In the genomic region with DNA sequence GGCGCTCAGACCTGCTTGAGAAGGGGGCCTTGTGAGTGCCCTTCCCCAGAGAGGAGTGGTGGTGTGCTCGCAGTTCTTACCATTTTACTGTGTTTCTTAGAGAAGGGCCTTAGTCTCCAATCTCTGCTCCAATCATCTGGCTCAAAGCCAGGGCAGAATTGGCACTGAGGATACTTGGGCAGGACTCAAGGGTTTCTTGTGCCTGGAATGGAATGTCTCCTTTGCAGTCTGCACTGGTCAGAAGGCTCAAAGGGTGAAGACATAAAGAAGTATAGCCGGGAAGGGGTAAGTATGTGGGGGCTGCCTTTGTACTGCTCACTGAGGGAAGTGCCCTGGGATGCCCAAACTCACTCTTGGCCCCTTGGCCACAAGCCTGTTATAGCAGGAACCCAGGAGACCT, we compare ENCODE assay signal across 17 mouse cellular contexts. TPM values are rescaled to one million over a fixed set of nuclear protein-coding genes. Genes with fewer than 3 reads are reported as not detected.
DNase-seq lines count a peak whose midpoint lies in the region; ATAC-seq and TF ChIP-seq lines count a peak whose summit lies in the region.
"Had no signal": no experiment of that assay in that cellular context is flagged by ENCODE, and none has a peak within 500 bp of the region (broad histone marks: within the 10 kb centered on the region; RNA-seq: fewer than 3 reads in every experiment).

No protein-coding gene starts in this region.

- H3K4me2 ChIP-seq in kidney, embryonic 14.5 days (replicated peaks; ENCODE audit: low read depth, low read length): no peak overlapping the region
- H3K4me2 ChIP-seq: embryonic facial prominence, embryonic 12.5 days; hindbrain, embryonic 13.5 days; midbrain, embryonic 12.5 days had no signal

- no peak for TF ChIP-seq CTCF in kidney, adult 2 months (conservative IDR thresholded peaks at IDR 0.05; ENCODE audit: insufficient read depth, insufficient read length, low read depth, low read length)

- H3K4me3 ChIP-seq in kidney, adult 2 months (ENCODE audit: insufficient read depth, low read depth, low read length): no peak overlapping the region
- no peak overlapping the region for H3K4me3 ChIP-seq in kidney, embryonic 14.5 days (ENCODE audit: low read length)
- H3K4me3 ChIP-seq: embryonic facial prominence, embryonic 12.5 days; hindbrain, embryonic 13.5 days; limb, embryonic 10.5 days; midbrain, embryonic 12.5 days had no signal

- peaks cover 14% of the 10 kb centered on the region; the same call in 1 of the 2 replicates for H3K4me1 ChIP-seq in kidney, adult 2 months (ENCODE audit: control insufficient read depth, insufficient read depth, low read length)
- 0 out of 2 replicates have a peak, but pooled peaks cover 3% of the 10 kb centered on the region for H3K4me1 ChIP-seq in kidney, embryonic 14.5 days (ENCODE audit: control insufficient read depth, insufficient read depth, low read length)
- H3K4me1 ChIP-seq: embryonic facial prominence, embryonic 12.5 days; hindbrain, embryonic 13.5 days had no signal

- no peak for TF ChIP-seq POLR2A in kidney, adult 2 months (IDR thresholded peaks at IDR 0.05; ENCODE audit: low read depth, low read length)

- no peaks in the 10 kb centered on the region for H3K27me3 ChIP-seq in kidney, adult 2 months (replicated peaks; ENCODE audit: control insufficient read depth, insufficient read depth, low read length)
- H3K27me3 ChIP-seq in kidney, embryonic 14.5 days (ENCODE audit: control insufficient read depth, insufficient read depth, low read length): no peaks in the 10 kb centered on the region
- H3K27me3 ChIP-seq: embryonic facial prominence, embryonic 12.5 days; hindbrain, embryonic 13.5 days; midbrain, embryonic 12.5 days had no signal

- DNase-seq in adrenal gland, postnatal 10 days: peak; percentile 67
- no peak for DNase-seq in adrenal gland, adult 18-20 months (ENCODE audit: low spot score in 2 of 2)
- peak; percentile 81 for DNase-seq in kidney, adult 2 months
- DNase-seq in kidney, postnatal 25 days: peak; percentile 77 to 79
- peak; percentile 89 for DNase-seq in lung, postnatal 25 days (ENCODE audit: low spot score)
- no peak for DNase-seq in heart, adult 9 months (ENCODE audit: low spot score in 2 of 2)
- DNase-seq in layer of hippocampus, adult 11-12 months (ENCODE audit: low spot score): no peak
- DNase-seq: cerebellum, adult 9-11 months; thymus, adult 2 months had no signal

- no peak overlapping the region for H3K9ac ChIP-seq in kidney, embryonic 14.5 days (ENCODE audit: low read depth, low read length)
- H3K9ac ChIP-seq: embryonic facial prominence, embryonic 12.5 days; hindbrain, embryonic 13.5 days; liver, embryonic 14.5 days; midbrain, embryonic 12.5 days had no signal

- ATAC-seq in kidney, embryonic 14.5 days (ENCODE audit: low FRiP score, low TSS enrichment): no peak
- ATAC-seq: forebrain, embryonic 14.5 days had no signal

- H3K36me3 ChIP-seq in kidney, adult 2 months (ENCODE audit: control insufficient read depth, insufficient read depth, low read length): no peaks in the 10 kb centered on the region
- H3K36me3 ChIP-seq in kidney, embryonic 14.5 days (ENCODE audit: control insufficient read depth, insufficient read depth, low read length): no peaks in the 10 kb centered on the region
- H3K36me3 ChIP-seq: embryonic facial prominence, embryonic 12.5 days; hindbrain, embryonic 13.5 days; limb, embryonic 10.5 days; midbrain, embryonic 12.5 days had no signal

- H3K27ac ChIP-seq in kidney, adult 2 months (ENCODE audit: insufficient read depth, low read depth, low read length): no peak overlapping the region
- H3K27ac ChIP-seq in kidney, embryonic 14.5 days (ENCODE audit: low read depth, low read length): no peak overlapping the region
- H3K27ac ChIP-seq: embryonic facial prominence, embryonic 12.5 days; hindbrain, embryonic 13.5 days; limb, embryonic 10.5 days; liver, embryonic 14.5 days; midbrain, embryonic 12.5 days had no signal

- H3K9me3 ChIP-seq in kidney, embryonic 14.5 days (ENCODE audit: control insufficient read depth, low read length): no peaks in the 10 kb centered on the region
- H3K9me3 ChIP-seq: embryonic facial prominence, embryonic 12.5 days; hindbrain, embryonic 13.5 days; limb, embryonic 10.5 days; midbrain, embryonic 12.5 days had no signal

- WGBS in kidney, adult 2 months: 55% methylated on average over 3 of the region's 3 CpGs
- 72% methylated on average over 3 of the region's 3 CpGs for WGBS in kidney, embryonic 14.5 days

RNA-seq across cellular contexts. Expression of gene Gramd2, which starts 29.3 kb away (rescaled TPM):
- under 1 TPM; 0.42 to 0.45 TPM for total RNA-seq in adrenal gland, postnatal 10 days (2021)
- under 1 TPM; 0.13 to 0.64 TPM for total RNA-seq in adrenal gland, adult 18-20 months (2021)
- polyA plus RNA-seq in kidney, adult 2 months (2012; rRNA removed): 0.31 and 0.53 TPM in 2 replicates
- polyA plus RNA-seq in kidney, embryonic 14.5 days (2014; fragmentation: Nextera tagmentation; extraction: Ambion mirVana): 0.66 TPM in 2 replicates
- total RNA-seq: granulocyte monocyte progenitor cell, adult 5-6 weeks had no signal

RNA-seq across cellular contexts. Expression of gene Senp8, which starts 41.3 kb away (rescaled TPM):
- 1 to 10 TPM; 4.3 to 9.0 TPM for total RNA-seq in adrenal gland, postnatal 10 days (2021)
- 10 to 100 TPM in 1 of 2 experiments, 1 to 10 TPM in 1; 9.2 to 11.7 TPM for total RNA-seq in adrenal gland, adult 18-20 months (2021)
- 5.8 and 7.5 TPM in 2 replicates for polyA plus RNA-seq in kidney, adult 2 months (2012; rRNA removed)
- 12.6 and 13.9 TPM in 2 replicates for polyA plus RNA-seq in kidney, embryonic 14.5 days (2014; fragmentation: Nextera tagmentation; extraction: Ambion mirVana)

RNA-seq across cellular contexts. Expression of gene Myo9a, which starts 41.5 kb away (rescaled TPM):
- 10 to 100 TPM; 11.4 to 19.2 TPM for total RNA-seq in adrenal gland, postnatal 10 days (2021)
- 10 to 100 TPM; 10.2 to 12.1 TPM for total RNA-seq in adrenal gland, adult 18-20 months (2021)
- polyA plus RNA-seq in kidney, adult 2 months (2012; rRNA removed): 4.6 and 4.7 TPM in 2 replicates
- 16.4 and 20.4 TPM in 2 replicates for polyA plus RNA-seq in kidney, embryonic 14.5 days (2014; fragmentation: Nextera tagmentation; extraction: Ambion mirVana)

RNA-seq across cellular contexts. Expression of gene Pkm, which starts 53.1 kb away (rescaled TPM):
- total RNA-seq in adrenal gland, postnatal 10 days (2021): 100 to 1,000 TPM; 585 to 668 TPM
- 1,000 to 10,000 TPM in 1 of 2 experiments, 100 to 1,000 TPM in 1; 853 to 1,405 TPM for total RNA-seq in adrenal gland, adult 18-20 months (2021)
- 669 and 682 TPM in 2 replicates for polyA plus RNA-seq in kidney, adult 2 months (2012; rRNA removed)
- 879 and 1,230 TPM in 2 replicates for polyA plus RNA-seq in kidney, embryonic 14.5 days (2014; fragmentation: Nextera tagmentation; extraction: Ambion mirVana)

Comparison
In these comparisons a context has a peak if more than half of its experiments do, and no peak if none do; other contexts are left out.
1. DNase-seq: peak in adrenal gland, postnatal 10 days (single experiment), kidney, adult 2 months (single experiment), kidney, postnatal 25 days (2 of 2) and lung, postnatal 25 days (single experiment); none in adrenal gland, adult 18-20 months (0 of 2), heart, adult 9 months (0 of 2) and layer of hippocampus, adult 11-12 months (single experiment).